Mouse (Mus musculus) CD8-positive naive resting alpha-beta T cell, adult 57 days (primary cell): ENCODE results near the gene Mustn1. TPM values are rescaled to one million over a fixed set of nuclear protein-coding genes. Genes with fewer than 3 reads are reported as not detected.

Experiments used
- total RNA-seq: library from RNA; stranded (reverse); gene quantifications from one replicate; pipeline ENCODE4 v1.2.4, GENCODE M21; 2023

Gene Mustn1
- 1.3 TPM for total RNA-seq

GRCm38 (mm10) chr14:30878958-30879571 lies at the start of gene Mustn1:
Gene Mustn1, plus strand, starts transcription at chr14:30879200.

GRCm38 (mm10) chr14:30886204-30886603 lies 7.2 kb downstream of the Mustn1 start, which contains the start of gene Itih4:
Gene Itih4, plus strand, starts transcription at chr14:30886476.

GRCm38 (mm10) chr14:30923375-30924105 lies 44.5 kb downstream of the Mustn1 start, which contains the start of gene Itih3:
Gene Itih3, minus strand, starts transcription at chr14:30923760.

Other genes with a start within 250 kb of the Mustn1 start
- 18.2 TPM for gene Rft1, start 224.8 kb upstream of the Mustn1 start, total RNA-seq
- gene Sfmbt1, start 164.4 kb upstream of the Mustn1 start, total RNA-seq: 13.0 TPM
- gene Tmem110, start 53.6 kb upstream of the Mustn1 start, total RNA-seq: 14.2 TPM
- gene Itih4, start 7.3 kb downstream of the Mustn1 start, total RNA-seq: not detected
- gene Itih3, start 44.6 kb downstream of the Mustn1 start, total RNA-seq: not detected
- not detected for gene Itih1, start 64.1 kb downstream of the Mustn1 start, total RNA-seq
- gene Nek4, start 72.2 kb downstream of the Mustn1 start, total RNA-seq: 3.5 TPM
- 9.5 TPM for gene Glt8d1, start 122.2 kb downstream of the Mustn1 start, total RNA-seq
- gene Spcs1, start 122.5 kb downstream of the Mustn1 start, total RNA-seq: 80.2 TPM
- 70.3 TPM for gene Pbrm1, start 139.9 kb downstream of the Mustn1 start, total RNA-seq
- gene Gnl3, start 140.0 kb downstream of the Mustn1 start, total RNA-seq: 261 TPM
- gene Smim4, start 249.8 kb downstream of the Mustn1 start, total RNA-seq: 48.7 TPM